Mouse (Mus musculus) stomach, postnatal 0 days (tissue): ENCODE data around the gene Rab43. TPM values are rescaled to one million over a fixed set of nuclear protein-coding genes. Genes with fewer than 3 reads are reported as not detected.

ENCODE experiments used
- ATAC-seq: fragments of 200-750 bp; cut with Nextera tagmentation; 2 replicates; pipeline ENCODE4 v1.8.0; 2017; ENCODE audit not compliant: low FRiP score, low TSS enrichment
- DNase-seq: peaks from one replicate; pipeline ENCODE4 v3.0.0-alpha.2; 2016; ENCODE audit warnings: low spot score
- H3K27ac ChIP-seq: fragments of 300-500 bp; sonication (generic); replicated peaks from 2 replicates; pipeline ENCODE4 v1.5.1; 2014; ENCODE audit warnings: mild to moderate bottlenecking, control low read depth
- H3K27me3 ChIP-seq: fragments of 300-500 bp; sonication (generic); 2 replicates; pipeline ENCODE4 v1.6.1; 2014; ENCODE audit warnings: low read length; ENCODE audit not compliant: control insufficient read depth, insufficient read depth
- H3K36me3 ChIP-seq: fragments of 300-500 bp; sonication (generic); 2 replicates; pipeline ENCODE4 v1.6.1; 2014; ENCODE audit warnings: low read length, mixed read lengths; ENCODE audit not compliant: control insufficient read depth, insufficient read depth
- H3K4me1 ChIP-seq: fragments of 300-500 bp; sonication (generic); replicated peaks from 2 replicates; pipeline ENCODE4 v1.6.1; 2014; ENCODE audit warnings: antibody characterized with exemption; ENCODE audit not compliant: control insufficient read depth, insufficient read depth
- H3K4me2 ChIP-seq: fragments of 300-500 bp; sonication (generic); replicated peaks from 2 replicates; pipeline ENCODE4 v1.6.1; 2014; ENCODE audit warnings: low read depth, mild to moderate bottlenecking, control low read depth, moderate library complexity
- H3K4me3 ChIP-seq: fragments of 300-500 bp; sonication (generic); 2 replicates; pipeline ENCODE4 v1.5.1; 2014; ENCODE audit warnings: low read depth, low read length, control low read depth
- H3K9ac ChIP-seq: fragments of 300-500 bp; sonication (generic); 2 replicates; pipeline ENCODE4 v1.6.1; 2014; ENCODE audit warnings: mild to moderate bottlenecking, low read length, control low read depth, mixed read lengths
- H3K9me3 ChIP-seq: fragments of 300-500 bp; sonication (generic); 2 replicates; pipeline ENCODE4 v1.6.1; 2016; ENCODE audit warnings: low read length; ENCODE audit not compliant: control insufficient read depth
- CTCF ChIP-seq: IDR thresholded peaks from 2 replicates; pipeline ENCODE4 v1.5.1; 2016; ENCODE audit warnings: antibody characterized with exemption, low read depth, mild to moderate bottlenecking, moderate library complexity
- EP300 ChIP-seq: optimal IDR thresholded peaks from 2 replicates; pipeline ENCODE3; 2016; ENCODE audit warnings: antibody characterized with exemption
- WGBS: fragments of 180-500 bp; shearing (Covaris S2); extraction: QIAGEN DNeasy Blood & Tissue Kit; methylation state at CpG from one replicate; pipeline ENCODE4 v1.1.7; 2014; 5-methylcytosine and 5-hydroxymethylcytosine counted together
- polyA plus RNA-seq: library from polyadenylated mRNA; unstranded; fragments of >200 nt; fragmentation: Nextera tagmentation; extraction: Ambion mirVana; gene quantifications from 2 replicates; pipeline ENCODE4 v1.2.1, GENCODE M21; 2015

Rab43 gene
- polyA plus RNA-seq, 1 experiment from 2014 or later = 12.6 TPM

GRCm38 (mm10) chr6:87756896-87757295, 55.1 kb downstream of the Rab43 start:
- Histone ChIP-seq H3K36me3 (no peaks in the 10 kb centered on the region), H3K27me3 (no peaks in the 10 kb centered on the region), H3K9me3 (no peaks in the 10 kb centered on the region), H3K4me3 (no peak overlapping the region), H3K27ac (no peak overlapping the region), H3K4me2 (no peak overlapping the region), H3K4me1 (no peaks in the 10 kb centered on the region), H3K9ac (no peak overlapping the region)
- no peak for ATAC-seq
- WGBS = 87% methylated on average over 8 of the region's 8 CpGs
- no peak for TF ChIP-seq EP300
- no peak for TF ChIP-seq CTCF
- DNase-seq = no peak

- Histone ChIP-seq H3K27ac (no peak overlapping the region), H3K9me3 (no peaks in the 10 kb centered on the region), H3K4me3 (no peak overlapping the region), H3K9ac (no peak overlapping the region), H3K4me2 (no peak overlapping the region), H3K36me3 (no peaks in the 10 kb centered on the region), H3K27me3 (no peaks in the 10 kb centered on the region), H3K4me1 (no peaks in the 10 kb centered on the region)
- 84% methylated on average over 4 of the region's 4 CpGs for WGBS
- ATAC-seq (no peak), DNase-seq (no peak)
- TF ChIP-seq EP300 (no peak), CTCF (no peak)
These were observed 56.8 kb downstream of the Rab43 start for GRCm38 (mm10) chr6:87755196-87755595.

- Histone ChIP-seq H3K9ac (no peak overlapping the region), H3K4me1 (no peaks in the 10 kb centered on the region), H3K27ac (no peak overlapping the region), H3K4me2 (no peak overlapping the region), H3K4me3 (no peak overlapping the region), H3K27me3 (no peaks in the 10 kb centered on the region), H3K36me3 (no peaks in the 10 kb centered on the region), H3K9me3 (no peaks in the 10 kb centered on the region)
- no peak for DNase-seq
- TF ChIP-seq EP300 (no peak), CTCF (no peak)
- ATAC-seq = no peak
- WGBS = 82% methylated on average over 6 of the region's 6 CpGs
These were observed 60.4 kb downstream of the Rab43 start for GRCm38 (mm10) chr6:87751574-87751973.

- DNase-seq (no peak), ATAC-seq (no peak)
- H3K27me3 ChIP-seq = no peaks in the 10 kb centered on the region
- no peak overlapping the region for H3K4me2 ChIP-seq
- TF ChIP-seq EP300 (no peak), CTCF (no peak)
- no peak overlapping the region for H3K9ac ChIP-seq
- no peaks in the 10 kb centered on the region for H3K9me3 ChIP-seq
- no peaks in the 10 kb centered on the region for H3K4me1 ChIP-seq
- H3K4me3 ChIP-seq = no peak overlapping the region
- H3K27ac ChIP-seq = no peak overlapping the region
- 79% methylated on average over 8 of the region's 8 CpGs for WGBS
- H3K36me3 ChIP-seq = no peaks in the 10 kb centered on the region
These were observed 61.6 kb downstream of the Rab43 start for GRCm38 (mm10) chr6:87750184-87750910.

DNA sequence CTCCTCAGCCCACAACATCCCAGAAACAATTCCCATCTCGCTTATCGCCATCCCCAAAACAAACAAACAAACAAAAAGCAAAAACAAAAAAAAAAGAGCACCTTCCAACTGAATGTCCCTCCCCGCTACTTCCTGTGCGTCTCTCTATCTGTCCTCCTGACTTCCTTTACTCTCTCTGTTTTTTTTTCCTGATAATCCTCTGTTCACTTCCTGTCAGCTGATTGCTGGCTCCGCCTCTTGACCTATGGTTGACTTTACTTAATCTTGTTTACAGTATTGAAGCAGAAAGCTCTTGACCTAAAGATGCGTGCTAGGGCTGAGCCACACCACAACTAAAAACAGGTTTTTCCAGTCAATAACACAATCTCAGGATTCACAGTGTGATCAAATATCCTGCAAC, 63.4 kb downstream of the Rab43 start:
- WGBS = 79% methylated on average over 6 of the region's 6 CpGs
- H3K9ac ChIP-seq = no peak overlapping the region
- no peak overlapping the region for H3K27ac ChIP-seq
- H3K36me3 ChIP-seq = no peaks in the 10 kb centered on the region
- TF ChIP-seq EP300 = no peak
- TF ChIP-seq CTCF = no peak
- H3K9me3 ChIP-seq = no peaks in the 10 kb centered on the region
- H3K4me3 ChIP-seq = no peak overlapping the region
- no peaks in the 10 kb centered on the region for H3K4me1 ChIP-seq
- ATAC-seq (no peak), DNase-seq (no peak)
- H3K4me2 ChIP-seq = no peak overlapping the region
- H3K27me3 ChIP-seq = no peaks in the 10 kb centered on the region

DNA sequence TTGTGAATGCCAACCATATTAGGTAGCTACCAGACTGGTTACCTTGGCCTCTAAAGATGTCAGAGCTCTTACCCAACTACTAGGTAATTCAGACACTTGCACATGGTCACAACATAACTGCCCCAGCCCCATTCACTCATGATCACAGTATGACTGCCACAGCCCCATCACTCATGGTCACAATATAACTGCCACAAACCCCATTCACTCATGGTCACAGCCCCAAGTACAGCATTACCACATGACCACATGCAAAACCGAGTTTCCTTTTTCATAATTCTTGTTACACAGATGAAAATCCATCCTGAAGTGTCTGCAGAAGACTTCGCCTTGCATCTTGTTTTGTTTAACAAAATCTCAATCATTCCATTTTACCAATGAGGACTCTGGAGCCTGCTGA, 63.9 kb downstream of the Rab43 start:
- no peak overlapping the region for H3K4me3 ChIP-seq
- no peak for ATAC-seq
- H3K9me3 ChIP-seq = no peaks in the 10 kb centered on the region
- no peak overlapping the region for H3K4me2 ChIP-seq
- TF ChIP-seq EP300 (no peak), CTCF (no peak)
- H3K27ac ChIP-seq = no peak overlapping the region
- no peaks in the 10 kb centered on the region for H3K27me3 ChIP-seq
- H3K36me3 ChIP-seq = no peaks in the 10 kb centered on the region
- 83% methylated on average over 2 of the region's 2 CpGs for WGBS
- H3K4me1 ChIP-seq = no peaks in the 10 kb centered on the region
- no peak overlapping the region for H3K9ac ChIP-seq
- DNase-seq = no peak
